ENCODE assay signal across 11 mouse cellular contexts in the genomic region with DNA sequence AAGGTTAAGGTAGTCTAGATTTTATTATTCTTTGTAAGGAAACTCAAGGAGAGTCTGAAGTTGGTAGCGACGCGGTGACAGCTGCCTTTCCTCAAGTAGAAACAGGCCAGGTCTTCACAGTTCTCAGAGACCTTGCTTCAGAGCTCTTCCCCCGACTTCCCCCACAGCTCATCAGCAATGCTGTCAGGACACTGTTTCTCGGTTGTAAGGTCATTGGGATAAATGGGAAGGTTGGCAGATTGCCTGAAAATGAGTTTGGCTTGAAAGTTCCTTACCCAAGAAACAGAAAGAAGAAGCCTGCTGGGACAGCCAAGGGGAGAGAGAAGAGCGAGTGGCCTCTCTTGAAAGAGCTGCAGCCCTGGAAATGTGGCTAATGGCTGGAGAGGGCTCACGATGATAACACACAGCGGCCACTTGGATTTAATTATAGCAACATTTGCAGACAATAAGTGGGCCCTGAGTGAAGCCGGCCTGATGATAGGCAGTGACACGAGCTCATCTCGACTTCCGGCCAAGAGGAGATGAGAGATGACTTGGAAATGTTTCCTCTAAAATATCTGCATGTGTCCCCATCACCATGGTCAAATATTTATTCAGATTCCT.
A peak's percentile ranks its signal among the peaks of the same experiment; 100 is the strongest.
DNase-seq lines count a peak whose midpoint lies in the region; ATAC-seq and TF ChIP-seq lines count a peak whose summit lies in the region.
"Had no signal": no experiment of that assay in that cellular context is flagged by ENCODE, and none has a peak within 500 bp of the region (broad histone marks: within the 10 kb centered on the region; RNA-seq: fewer than 3 reads in every experiment).

No protein-coding gene starts in this region.

- no peak for TF ChIP-seq POLR2A in limb, embryonic 14.5 days (IDR thresholded peaks at IDR 0.05; ENCODE audit: borderline replicate concordance, extremely low read depth, insufficient read depth, insufficient read length)

- H3K9ac ChIP-seq in limb, embryonic 14.5 days (ENCODE audit: low read depth, low read length, severe bottlenecking), result no peak overlapping the region

- 73% methylated on average over 12 of the region's 12 CpGs for WGBS in limb, embryonic 14.5 days
- WGBS in limb, embryonic 10.5 days, result 76% methylated on average over 12 of the region's 12 CpGs

- DNase-seq in cerebellum, adult 9-10 months, result peak; percentile 3
- DNase-seq in cerebellum, postnatal 4 days (ENCODE audit: low spot score in 2 of 2), result no peak
- DNase-seq in limb, embryonic 14.5 days (ENCODE audit: low spot score), result peak; percentile 25
- no peak for DNase-seq in limb, embryonic 10.5 days (ENCODE audit: low spot score)
- peak; percentile 17 for DNase-seq in brain, adult 2 months (ENCODE audit: low read depth, low spot score)
- DNase-seq in lung, postnatal 14 days, result peak; percentile 38
- DNase-seq in frontal cortex, adult 2 months (ENCODE audit: extremely low spot score in 1 of 2, low spot score in 1 of 2), result no peak
- DNase-seq in testis, postnatal 10 days (ENCODE audit: low spot score), result no peak
- DNase-seq: cerebellum, adult 11 months had no signal

- no peak overlapping the region for H3K27ac ChIP-seq in limb, embryonic 14.5 days (replicated peaks; ENCODE audit: low read depth, low read length)
- H3K27ac ChIP-seq in limb, embryonic 10.5 days, result no peak overlapping the region
- H3K27ac ChIP-seq: heart, adult 2 months had no signal

- no peaks in the 10 kb centered on the region for H3K36me3 ChIP-seq in limb, embryonic 14.5 days (ENCODE audit: control insufficient read depth, insufficient read depth, low read length)
- H3K36me3 ChIP-seq in limb, embryonic 10.5 days, result no peaks in the 10 kb centered on the region

- no peaks in the 10 kb centered on the region for H3K27me3 ChIP-seq in limb, embryonic 14.5 days (ENCODE audit: control insufficient read depth, insufficient read depth, low read length)
- no peaks in the 10 kb centered on the region for H3K27me3 ChIP-seq in limb, embryonic 10.5 days (ENCODE audit: low read depth, poor library complexity, severe bottlenecking)
- H3K27me3 ChIP-seq: Patski had no signal

- no peak overlapping the region for H3K4me2 ChIP-seq in limb, embryonic 14.5 days (replicated peaks; ENCODE audit: low read depth, low read length, severe bottlenecking)

- no peak for ATAC-seq in limb, embryonic 14.5 days (ENCODE audit: low FRiP score, low read depth)
- ATAC-seq: Patski had no signal

- no peak overlapping the region for H3K4me3 ChIP-seq in limb, embryonic 14.5 days (replicated peaks; ENCODE audit: low read length)
- H3K4me3 ChIP-seq in limb, embryonic 10.5 days, result no peak overlapping the region
- H3K4me3 ChIP-seq: heart, adult 2 months had no signal

- no peaks in the 10 kb centered on the region for H3K4me1 ChIP-seq in limb, embryonic 14.5 days (ENCODE audit: control insufficient read depth, insufficient read depth, low read length)
- no peaks in the 10 kb centered on the region for H3K4me1 ChIP-seq in limb, embryonic 10.5 days

- H3K9me3 ChIP-seq in limb, embryonic 14.5 days (ENCODE audit: control insufficient read depth, low read length), result no peaks in the 10 kb centered on the region
- no peaks in the 10 kb centered on the region for H3K9me3 ChIP-seq in limb, embryonic 10.5 days (replicated peaks)

Comparison
In these comparisons a context has a peak if more than half of its experiments do, and no peak if none do; other contexts are left out.
1. DNase-seq: peak in cerebellum, adult 9-10 months (single experiment), limb, embryonic 14.5 days (single experiment), brain, adult 2 months (single experiment) and lung, postnatal 14 days (single experiment); none in cerebellum, postnatal 4 days (0 of 2), limb, embryonic 10.5 days (single experiment), frontal cortex, adult 2 months (0 of 2) and testis, postnatal 10 days (single experiment).